Mouse (Mus musculus) megakaryocyte-erythroid progenitor cell, adult 5-6 weeks (primary cell): ENCODE data around the gene Zfp764. TPM values are rescaled to one million over a fixed set of nuclear protein-coding genes. Genes with fewer than 3 reads are reported as not detected.
A peak's percentile ranks its signal among the peaks of the same experiment; 100 is the strongest.
"Not testable (repeated sequence)": the region's sequence is repeated elsewhere in the genome, so short reads cannot be mapped to it uniquely, and the experiment has no call there.

ENCODE experiments used
- ATAC-seq: replicated peaks from 2 replicates; pipeline ENCODE4 v1.8.0; 2016; ENCODE audit warnings: mild to moderate bottlenecking, inconsistent platforms; ENCODE audit not compliant: severe bottlenecking, poor library complexity, low FRiP score, low TSS enrichment
- total RNA-seq, 2 experiments: library from RNA; stranded (forward) in 1 of 2; stranded (reverse) in 1 of 2; fragments of 200-1000, 215-1000 nt in 1 of 2; fragments of >200 nt in 1 of 2; fragmentation: Nextera tagmentation in 1 of 2; gene quantifications; 2 replicates each; pipeline ENCODE4 v1.2.3; 2014 to 2017

Gene Zfp764
- total RNA-seq, 2 experiments from 2014 or later, result 4.2 to 6.5 TPM

- ATAC-seq, result no peak
Measured at GRCm38 (mm10) chr7:127392251-127392824, 14.3 kb downstream of the Zfp764 start.

- no peak for ATAC-seq
Measured at GRCm38 (mm10) chr7:127391538-127391937, 15.1 kb downstream of the Zfp764 start.

- ATAC-seq, result no peak
Measured at GRCm38 (mm10) chr7:127390306-127390705, 16.3 kb downstream of the Zfp764 start.

GRCm38 (mm10) chr7:127388201-127388600 lies 18.4 kb downstream of the Zfp764 start:
- ATAC-seq, result not testable (repeated sequence)

- ATAC-seq, result peak; percentile 83
Measured at GRCm38 (mm10) chr7:127386641-127387392, 19.8 kb downstream of the Zfp764 start, which contains the start of gene 9130019O22Rik. Gene 9130019O22Rik (minus strand): TSS chr7:127387166.

GRCm38 (mm10) chr7:127385560-127385959 lies 21.1 kb downstream of the Zfp764 start:
- not testable (repeated sequence) for ATAC-seq

- no peak for ATAC-seq
Measured at GRCm38 (mm10) chr7:127378310-127378921, 28.2 kb downstream of the Zfp764 start.

GRCm38 (mm10) chr7:127375271-127376245 lies 31.1 kb downstream of the Zfp764 start, which contains the start of gene Zfp747:
Gene Zfp747 (minus strand): TSS chr7:127376050.
- ATAC-seq, result peak; percentile 95

GRCm38 (mm10) chr7:127371870-127372269 lies 34.8 kb downstream of the Zfp764 start:
- ATAC-seq, result not testable (repeated sequence)

- ATAC-seq, result no peak
Measured at GRCm38 (mm10) chr7:127371213-127371612, 35.4 kb downstream of the Zfp764 start.

GRCm38 (mm10) chr7:127366249-127366648 lies 40.4 kb downstream of the Zfp764 start:
- no peak for ATAC-seq

GRCm38 (mm10) chr7:127364166-127364565 lies 42.5 kb downstream of the Zfp764 start:
- ATAC-seq, result no peak

- peak; percentile 32; the same call in 1 of the 2 replicates for ATAC-seq
Measured at GRCm38 (mm10) chr7:127363475-127363921, 43.1 kb downstream of the Zfp764 start.

- ATAC-seq, result not testable (repeated sequence)
Measured at GRCm38 (mm10) chr7:127362418-127362817, 44.2 kb downstream of the Zfp764 start.

GRCm38 (mm10) chr7:127361449-127361848 lies 45.2 kb downstream of the Zfp764 start:
- ATAC-seq, result no peak

GRCm38 (mm10) chr7:127360265-127360664 lies 46.4 kb downstream of the Zfp764 start:
- no peak for ATAC-seq

- ATAC-seq, result no peak
Measured at GRCm38 (mm10) chr7:127358472-127358871, 48.1 kb downstream of the Zfp764 start.

GRCm38 (mm10) chr7:127357871-127358270 lies 48.8 kb downstream of the Zfp764 start:
- ATAC-seq, result no peak

- no peak for ATAC-seq
Measured at GRCm38 (mm10) chr7:127355796-127356195, 50.8 kb downstream of the Zfp764 start.
